Mouse (Mus musculus) neural tube, embryonic 14.5 days (tissue): ENCODE measurements at regions not wholly inside any gene's neighbourhood (a gene's known extent, or its start where the extent isn't known, plus 50 kb on each side); places are given as distances from the start of the nearest gene placed in this dataset.

Source experiments
- ATAC-seq: fragments of 200-750 bp; cut with Nextera tagmentation; 2 replicates; pipeline ENCODE4 v1.8.0; 2017; ENCODE audit warnings: low read depth, mild to moderate bottlenecking, moderate TSS enrichment, moderate library complexity
- H3K27ac ChIP-seq: fragments of 300-500 bp; sonication (generic); 2 replicates; pipeline ENCODE4 v1.5.1; 2014; ENCODE audit warnings: low read depth, mild to moderate bottlenecking, control low read depth, low read length, moderate library complexity, mixed read lengths
- H3K27me3 ChIP-seq: fragments of 300-500 bp; sonication (generic); 2 replicates; pipeline ENCODE4 v1.6.1; 2014; ENCODE audit warnings: low read length; ENCODE audit not compliant: control insufficient read depth, insufficient read depth
- H3K36me3 ChIP-seq: fragments of 300-500 bp; sonication (generic); 2 replicates; pipeline ENCODE4 v1.6.1; 2014; ENCODE audit warnings: low read length, mixed read lengths; ENCODE audit not compliant: control insufficient read depth, insufficient read depth
- H3K4me1 ChIP-seq: fragments of 300-500 bp; sonication (generic); 2 replicates; pipeline ENCODE4 v1.6.1; 2014; ENCODE audit warnings: low read length; ENCODE audit not compliant: control insufficient read depth, insufficient read depth
- H3K4me2 ChIP-seq: fragments of 300-500 bp; sonication (generic); 2 replicates; pipeline ENCODE4 v1.6.1; 2014; ENCODE audit warnings: mild to moderate bottlenecking, low read depth, low read length, control low read depth
- H3K4me3 ChIP-seq: fragments of 300-500 bp; sonication (generic); 2 replicates; pipeline ENCODE4 v1.5.1; 2014; ENCODE audit warnings: low read depth, low read length, control low read depth, mixed read lengths
- H3K9ac ChIP-seq: fragments of 300-500 bp; sonication (generic); replicated peaks from 2 replicates; pipeline ENCODE4 v1.6.1; 2014; ENCODE audit warnings: low read depth, mild to moderate bottlenecking, control low read depth, low read length, mixed read lengths
- H3K9me3 ChIP-seq: fragments of 300-500 bp; sonication (generic); 2 replicates; pipeline ENCODE4 v1.6.1; 2016; ENCODE audit warnings: low read length; ENCODE audit not compliant: control insufficient read depth
- WGBS: fragments of 180-500 bp; shearing (Covaris S2); extraction: QIAGEN DNeasy Blood & Tissue Kit; methylation state at CpG from one replicate; pipeline ENCODE4 v1.1.7; 2014; 5-methylcytosine and 5-hydroxymethylcytosine counted together

GRCm38 (mm10) chr11:18421076-18421475, 467.4 kb upstream of the Etaa1 start:
- 90% methylated on average over 3 of the region's 3 CpGs for WGBS
- H3K4me2 ChIP-seq, result no peak overlapping the region
- no peaks in the 10 kb centered on the region for H3K9me3 ChIP-seq
- H3K9ac ChIP-seq, result no peak overlapping the region
- H3K36me3 ChIP-seq, result no peaks in the 10 kb centered on the region
- no peak for ATAC-seq
- no peaks in the 10 kb centered on the region for H3K4me1 ChIP-seq
- no peaks in the 10 kb centered on the region for H3K27me3 ChIP-seq
- H3K27ac ChIP-seq, result no peak overlapping the region
- H3K4me3 ChIP-seq, result no peak overlapping the region

DNA sequence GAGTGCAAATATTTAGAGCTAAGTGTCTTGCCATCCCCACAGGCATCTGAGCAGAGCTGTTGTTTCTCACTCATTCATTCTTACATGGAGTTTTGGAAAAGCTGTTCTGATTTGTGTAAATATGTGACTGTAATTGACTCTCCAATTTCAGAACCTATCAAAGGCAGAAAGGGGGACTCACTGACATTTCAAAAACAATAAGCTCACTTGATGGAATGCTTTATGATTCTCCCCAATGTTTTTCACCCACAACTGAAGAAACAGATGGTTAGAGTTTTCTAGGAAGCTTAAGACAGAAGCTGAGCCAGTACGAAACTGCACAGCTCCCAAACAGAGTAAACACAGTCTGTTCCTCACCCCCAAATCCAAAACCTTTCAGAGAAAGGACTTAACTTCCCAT, 460.1 kb upstream of the Etaa1 start:
- no peak overlapping the region for H3K27ac ChIP-seq
- no peaks in the 10 kb centered on the region for H3K36me3 ChIP-seq
- H3K27me3 ChIP-seq, result no peaks in the 10 kb centered on the region
- H3K9ac ChIP-seq, result no peak overlapping the region
- no peak overlapping the region for H3K4me3 ChIP-seq
- H3K4me1 ChIP-seq, result no peaks in the 10 kb centered on the region
- H3K9me3 ChIP-seq, result no peaks in the 10 kb centered on the region
- no peak for ATAC-seq
- WGBS, result 68% methylated on average over 1 of the region's 1 CpGs
- H3K4me2 ChIP-seq, result no peak overlapping the region

DNA sequence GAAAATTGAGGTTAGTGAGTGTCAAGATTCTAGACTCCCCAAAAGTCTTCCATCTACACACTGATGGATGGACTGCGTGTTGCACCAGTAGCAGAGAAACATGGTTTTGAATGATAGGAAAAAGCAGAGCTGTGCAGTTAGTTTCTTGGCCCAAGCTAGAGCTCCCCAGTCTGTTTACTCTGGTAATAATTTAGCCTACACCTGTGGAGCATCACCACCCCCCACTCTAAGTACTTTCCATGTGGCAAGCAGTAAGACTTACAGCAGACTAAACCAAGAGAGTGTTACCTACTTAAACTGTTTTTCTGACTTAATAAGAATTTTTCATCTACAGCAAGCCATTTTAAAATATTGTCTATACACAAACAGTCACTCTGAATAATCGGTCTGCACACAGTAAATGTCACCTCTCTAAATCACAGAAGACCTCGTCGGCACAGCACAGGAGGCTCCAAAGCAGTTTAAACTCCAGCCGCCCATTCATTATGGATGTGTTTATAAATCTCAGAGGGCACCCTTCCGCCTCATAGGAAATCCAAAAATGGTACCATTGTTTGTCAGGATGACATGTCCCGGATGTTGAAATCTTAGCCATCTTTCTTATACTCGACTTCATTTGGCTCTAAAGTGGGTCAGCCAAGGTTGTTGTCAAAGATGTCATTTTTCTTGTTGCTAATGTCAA, 454.5 kb upstream of the Etaa1 start:
- WGBS, result 35% methylated on average over 8 of the region's 8 CpGs
- Histone ChIP-seq H3K4me3 (no peak overlapping the region), H3K4me2 (no peak overlapping the region), H3K36me3 (no peaks in the 10 kb centered on the region), H3K9ac (no peak overlapping the region), H3K4me1 (no peaks in the 10 kb centered on the region), H3K27ac (no peak overlapping the region), H3K27me3 (no peaks in the 10 kb centered on the region), H3K9me3 (no peaks in the 10 kb centered on the region)
- ATAC-seq, result peak; percentile 28; the same call in 1 of the 2 replicates

DNA sequence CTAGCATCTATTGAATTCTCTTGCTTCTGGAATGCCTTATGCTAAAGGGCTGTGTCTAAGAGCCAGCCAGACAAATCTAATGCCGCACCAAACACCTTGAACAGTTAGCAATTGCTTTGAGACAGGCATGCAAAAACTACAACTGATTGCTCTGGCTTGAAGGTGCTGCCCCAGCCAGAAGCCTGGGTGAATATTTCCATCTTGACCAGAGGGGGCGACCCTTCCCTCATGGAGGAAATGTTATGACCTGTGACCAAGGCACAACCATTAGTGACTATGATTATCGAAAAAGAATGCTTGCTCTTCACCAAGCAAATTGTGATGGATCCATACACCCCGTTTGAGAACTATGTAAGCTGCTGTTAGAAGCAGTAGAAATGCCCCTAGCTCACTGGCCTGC, 445.9 kb upstream of the Etaa1 start:
- no peak overlapping the region for H3K4me3 ChIP-seq
- H3K4me2 ChIP-seq, result no peak overlapping the region
- no peaks in the 10 kb centered on the region for H3K36me3 ChIP-seq
- no peak for ATAC-seq
- H3K27ac ChIP-seq, result no peak overlapping the region
- 71% methylated on average over 4 of the region's 4 CpGs for WGBS
- H3K4me1 ChIP-seq, result no peaks in the 10 kb centered on the region
- no peaks in the 10 kb centered on the region for H3K9me3 ChIP-seq
- no peaks in the 10 kb centered on the region for H3K27me3 ChIP-seq
- H3K9ac ChIP-seq, result no peak overlapping the region

GRCm38 (mm10) chr11:18396397-18396796, 442.7 kb upstream of the Etaa1 start:
- no peak overlapping the region for H3K4me2 ChIP-seq
- H3K4me3 ChIP-seq, result no peak overlapping the region
- 23% methylated on average over 6 of the region's 6 CpGs for WGBS
- no peak overlapping the region for H3K9ac ChIP-seq
- H3K9me3 ChIP-seq, result no peaks in the 10 kb centered on the region
- no peaks in the 10 kb centered on the region for H3K27me3 ChIP-seq
- H3K4me1 ChIP-seq, result no peaks in the 10 kb centered on the region
- ATAC-seq, result peak; percentile 74
- H3K36me3 ChIP-seq, result no peaks in the 10 kb centered on the region
- no peak overlapping the region; the same call in 1 of the 2 replicates for H3K27ac ChIP-seq

- ATAC-seq, result no peak
- no peak overlapping the region for H3K27ac ChIP-seq
- H3K4me3 ChIP-seq, result no peak overlapping the region
- no peaks in the 10 kb centered on the region for H3K4me1 ChIP-seq
- WGBS, result 94% methylated on average over 4 of the region's 4 CpGs
- no peak overlapping the region for H3K4me2 ChIP-seq
- no peaks in the 10 kb centered on the region for H3K36me3 ChIP-seq
- no peaks in the 10 kb centered on the region for H3K9me3 ChIP-seq
- H3K27me3 ChIP-seq, result no peaks in the 10 kb centered on the region
- no peak overlapping the region for H3K9ac ChIP-seq
Observed at GRCm38 (mm10) chr11:18395631-18396030, 442.0 kb upstream of the Etaa1 start.

DNA sequence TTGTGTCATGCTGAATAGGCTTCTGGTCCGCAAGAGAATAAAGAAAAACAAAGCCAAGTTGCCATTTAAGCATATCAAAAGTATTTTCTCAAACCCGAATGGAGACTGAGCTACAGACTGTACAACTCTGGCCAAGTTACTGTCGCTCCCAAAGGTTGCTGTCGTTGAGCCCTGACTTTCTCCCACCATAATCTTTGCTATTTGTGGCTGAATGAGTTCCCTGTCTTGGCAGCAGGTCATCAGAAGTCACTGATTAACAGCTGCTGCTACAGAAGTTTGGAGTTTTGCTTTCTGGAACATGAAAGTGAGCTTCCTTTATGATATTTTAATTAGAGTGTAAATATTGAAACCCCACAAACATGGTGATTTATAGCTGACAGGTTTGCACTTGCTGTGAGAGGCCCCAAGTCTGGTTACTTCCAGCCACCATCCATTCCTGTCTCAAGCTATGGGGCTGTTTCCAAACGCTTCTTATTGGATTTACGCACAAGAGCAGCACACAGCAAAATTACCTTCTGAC, 419.2 kb upstream of the Etaa1 start:
- no peaks in the 10 kb centered on the region for H3K27me3 ChIP-seq
- H3K4me1 ChIP-seq, result no peaks in the 10 kb centered on the region
- H3K4me2 ChIP-seq, result no peak overlapping the region
- no peak for ATAC-seq
- no peaks in the 10 kb centered on the region for H3K36me3 ChIP-seq
- WGBS, result 81% methylated on average over 6 of the region's 6 CpGs
- no peaks in the 10 kb centered on the region for H3K9me3 ChIP-seq
- H3K4me3 ChIP-seq, result no peak overlapping the region
- no peak overlapping the region for H3K27ac ChIP-seq
- no peak overlapping the region for H3K9ac ChIP-seq

GRCm38 (mm10) chr11:18371304-18371703, 417.6 kb upstream of the Etaa1 start:
- H3K4me1 ChIP-seq, result no peaks in the 10 kb centered on the region
- H3K27me3 ChIP-seq, result no peaks in the 10 kb centered on the region
- no peak overlapping the region for H3K9ac ChIP-seq
- no peak for ATAC-seq
- H3K4me2 ChIP-seq, result no peak overlapping the region
- no peaks in the 10 kb centered on the region for H3K36me3 ChIP-seq
- no peak overlapping the region for H3K4me3 ChIP-seq
- no peak overlapping the region for H3K27ac ChIP-seq
- WGBS, result 3% methylated on average over 3 of the region's 3 CpGs
- H3K9me3 ChIP-seq, result no peaks in the 10 kb centered on the region

GRCm38 (mm10) chr11:18370861-18371260, 417.2 kb upstream of the Etaa1 start:
- H3K4me1 ChIP-seq, result no peaks in the 10 kb centered on the region
- WGBS, result 30% methylated on average over 3 of the region's 3 CpGs
- H3K27me3 ChIP-seq, result no peaks in the 10 kb centered on the region
- H3K27ac ChIP-seq, result no peak overlapping the region
- H3K36me3 ChIP-seq, result no peaks in the 10 kb centered on the region
- no peak overlapping the region for H3K4me3 ChIP-seq
- H3K4me2 ChIP-seq, result no peak overlapping the region
- no peaks in the 10 kb centered on the region for H3K9me3 ChIP-seq
- H3K9ac ChIP-seq, result no peak overlapping the region
- ATAC-seq, result no peak
